Mouse (Mus musculus): ENCODE measurements around the gene Pcolce2.

DNA sequence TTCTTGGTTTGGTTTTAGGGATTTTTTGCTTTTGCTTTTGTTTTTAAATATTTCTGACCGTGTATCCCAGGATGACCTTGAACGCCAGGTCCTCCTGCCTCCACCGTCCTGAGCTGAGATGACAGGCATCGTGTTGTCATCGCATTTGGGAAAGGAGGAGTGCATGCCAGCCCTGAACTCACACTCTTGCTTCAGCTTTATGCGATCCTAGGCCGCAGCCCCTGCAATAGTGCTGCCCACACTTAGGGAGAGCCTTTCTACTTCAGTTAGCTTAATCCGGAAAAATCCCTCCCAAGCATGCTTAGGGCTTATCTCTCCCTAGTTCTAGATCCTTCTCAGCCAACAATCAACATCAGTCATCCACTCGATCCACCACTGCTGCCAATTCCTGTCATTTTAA, 34.1 kb upstream of the Pcolce2 start:
- TF ChIP-seq CTCF (IDR thresholded peaks at IDR 0.05; ENCODE audit: borderline replicate concordance, extremely low read depth, insufficient read depth, insufficient read length) = no peak
- TF ChIP-seq POLR2A (IDR thresholded peaks at IDR 0.05; ENCODE audit: borderline replicate concordance, extremely low read depth, insufficient read depth, insufficient read length, poor library complexity, severe bottlenecking) = no peak

Measured in brain, embryonic 14.5 days (tissue).